Mouse (Mus musculus): ENCODE data around the gene Dpp10. TPM values are rescaled to one million over a fixed set of nuclear protein-coding genes. Genes with fewer than 3 reads are reported as not detected.
A peak's percentile ranks its signal among the peaks of the same experiment; 100 is the strongest.

Gene Dpp10
- 0.96 and 0.97 TPM in 2 replicates for polyA plus RNA-seq (2014; fragmentation: Nextera tagmentation; extraction: Ambion mirVana)

- peak; percentile 72 for ATAC-seq (ENCODE audit: low FRiP score)
- no peaks in the 10 kb centered on the region for H3K4me1 ChIP-seq (replicated peaks; ENCODE audit: control insufficient read depth, insufficient read depth, low read length)
- H3K4me2 ChIP-seq (replicated peaks; ENCODE audit: low read depth, low read length), result peak within 1 kb of the TSS; percentile 89
- DNase-seq (ENCODE audit: low spot score), result peak; percentile 46
- peak within 1 kb of the TSS; percentile 55 for H3K4me3 ChIP-seq (ENCODE audit: low read depth, low read length)
- H3K9me3 ChIP-seq (ENCODE audit: control insufficient read depth, low read length), result no peaks in the 10 kb centered on the region
- 1% methylated on average over 27 of the region's 38 CpGs for WGBS
- peaks cover 19% of the 10 kb centered on the region for H3K27me3 ChIP-seq (ENCODE audit: control insufficient read depth, insufficient read depth, low read length)
- H3K9ac ChIP-seq (ENCODE audit: low read depth, low read length), result peak within 1 kb of the TSS; percentile 45
- no peaks in the 10 kb centered on the region for H3K36me3 ChIP-seq (ENCODE audit: control insufficient read depth, insufficient read depth, low read length)
- H3K27ac ChIP-seq (ENCODE audit: low read depth, low read length), result no peak within 1 kb of the TSS
These were observed at the start of gene Dpp10 for GRCm38 (mm10) chr1:124044925-124045640. Dpp10 (minus strand) TSS chr1:124045559.

DNA sequence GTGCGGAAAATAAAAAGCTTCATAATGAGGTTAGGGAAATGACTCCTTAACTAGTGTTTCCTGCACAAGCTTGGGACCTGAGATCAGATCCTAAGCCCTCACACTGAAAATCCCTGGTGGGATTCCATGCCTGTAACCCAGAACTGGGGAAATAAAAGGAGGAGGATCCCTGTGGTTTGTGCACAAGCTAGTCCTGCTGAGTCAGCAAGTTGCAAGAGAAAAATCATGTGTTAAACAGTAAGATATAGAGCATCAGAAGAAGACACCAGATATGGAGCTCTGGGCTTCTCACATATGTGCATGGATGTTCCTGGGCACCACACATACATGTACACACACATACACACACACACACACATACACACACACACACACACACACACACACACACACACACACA lies 3.2 kb upstream of the Dpp10 start:
- no peak overlapping the region for H3K4me3 ChIP-seq (ENCODE audit: low read depth, low read length)
- no peak for ATAC-seq (ENCODE audit: low FRiP score)
- peaks cover 17% of the 10 kb centered on the region for H3K27me3 ChIP-seq (ENCODE audit: control insufficient read depth, insufficient read depth, low read length)
- 81% methylated on average over 1 of the region's 1 CpGs for WGBS
- H3K4me2 ChIP-seq (replicated peaks; ENCODE audit: low read depth, low read length), result no peak overlapping the region
- no peaks in the 10 kb centered on the region for H3K9me3 ChIP-seq (ENCODE audit: control insufficient read depth, low read length)
- DNase-seq (ENCODE audit: low spot score), result no peak
- no peak overlapping the region for H3K9ac ChIP-seq (ENCODE audit: low read depth, low read length)
- no peak overlapping the region for H3K27ac ChIP-seq (ENCODE audit: low read depth, low read length)
- H3K4me1 ChIP-seq (replicated peaks; ENCODE audit: control insufficient read depth, insufficient read depth, low read length), result no peaks in the 10 kb centered on the region
- H3K36me3 ChIP-seq (ENCODE audit: control insufficient read depth, insufficient read depth, low read length), result no peaks in the 10 kb centered on the region

DNA sequence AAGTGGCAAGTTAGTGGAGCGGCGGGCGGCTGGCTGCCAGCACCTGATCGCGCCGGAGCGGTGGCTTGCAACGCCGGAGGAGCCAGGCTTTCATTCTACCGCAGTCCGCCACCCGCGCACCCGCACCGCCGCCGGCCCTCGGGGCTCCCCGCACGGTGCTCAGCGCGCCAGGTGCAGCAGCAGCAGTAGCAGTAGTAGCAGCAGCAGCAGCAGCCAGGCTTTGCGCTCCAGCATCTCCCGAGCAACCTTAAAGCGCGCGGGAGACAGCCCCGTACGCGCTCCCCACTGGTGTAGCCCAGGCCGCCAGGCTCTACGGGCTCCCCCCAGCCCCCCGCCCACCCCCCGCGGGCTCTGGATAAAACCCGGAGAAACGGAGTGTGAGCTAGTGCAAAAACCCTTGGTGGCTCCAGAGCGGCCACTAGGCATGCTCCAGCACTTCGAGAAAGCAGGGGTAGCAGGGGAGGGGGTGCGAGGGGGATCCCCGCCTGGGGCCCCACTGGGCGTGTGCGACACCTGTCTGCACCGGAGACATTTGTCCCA lies 472 bp upstream of the Dpp10 start:
- H3K27ac ChIP-seq (ENCODE audit: low read depth, low read length), result no peak overlapping the region
- DNase-seq (ENCODE audit: low spot score) (peak; percentile 55), ATAC-seq (ENCODE audit: low FRiP score) (peak; percentile 88)
- peaks cover 19% of the 10 kb centered on the region for H3K27me3 ChIP-seq (ENCODE audit: control insufficient read depth, insufficient read depth, low read length)
- H3K9me3 ChIP-seq (ENCODE audit: control insufficient read depth, low read length), result no peaks in the 10 kb centered on the region
- H3K4me3 ChIP-seq (ENCODE audit: low read depth, low read length), result peak overlapping the region; percentile 55
- H3K4me1 ChIP-seq (replicated peaks; ENCODE audit: control insufficient read depth, insufficient read depth, low read length), result no peaks in the 10 kb centered on the region
- H3K4me2 ChIP-seq (replicated peaks; ENCODE audit: low read depth, low read length), result peak overlapping the region; percentile 89
- 0% methylated on average over 43 of the region's 44 CpGs for WGBS
- peak overlapping the region; percentile 45 for H3K9ac ChIP-seq (ENCODE audit: low read depth, low read length)
- no peaks in the 10 kb centered on the region for H3K36me3 ChIP-seq (ENCODE audit: control insufficient read depth, insufficient read depth, low read length)

GRCm38 (mm10) chr1:124044161-124044560 lies 1.2 kb downstream of the Dpp10 start:
- ATAC-seq (ENCODE audit: low FRiP score), result no peak
- no peak overlapping the region for H3K9ac ChIP-seq (ENCODE audit: low read depth, low read length)

GRCm38 (mm10) chr1:124043421-124043820 lies 1.9 kb downstream of the Dpp10 start:
- H3K4me1 ChIP-seq (replicated peaks; ENCODE audit: control insufficient read depth, insufficient read depth, low read length), result no peaks in the 10 kb centered on the region
- H3K9me3 ChIP-seq (ENCODE audit: control insufficient read depth, low read length), result no peaks in the 10 kb centered on the region
- no peak overlapping the region for H3K9ac ChIP-seq (ENCODE audit: low read depth, low read length)
- H3K27me3 ChIP-seq (ENCODE audit: control insufficient read depth, insufficient read depth, low read length), result peaks cover 19% of the 10 kb centered on the region
- ATAC-seq (ENCODE audit: low FRiP score), result no peak
- H3K4me2 ChIP-seq (replicated peaks; ENCODE audit: low read depth, low read length), result no peak overlapping the region
- no peak overlapping the region for H3K4me3 ChIP-seq (ENCODE audit: low read depth, low read length)
- WGBS, result 63% methylated on average over 6 of the region's 6 CpGs
- no peaks in the 10 kb centered on the region for H3K36me3 ChIP-seq (ENCODE audit: control insufficient read depth, insufficient read depth, low read length)
- H3K27ac ChIP-seq (ENCODE audit: low read depth, low read length), result no peak overlapping the region
- no peak for DNase-seq (ENCODE audit: low spot score)

More at GRCm38 (mm10) chr1:124044161-124044560, 1.2 kb downstream of the Dpp10 start:
- Histone ChIP-seq H3K27me3 (ENCODE audit: control insufficient read depth, insufficient read depth, low read length) (peaks cover 19% of the 10 kb centered on the region), H3K4me2 (replicated peaks; ENCODE audit: low read depth, low read length) (no peak overlapping the region), H3K27ac (ENCODE audit: low read depth, low read length) (no peak overlapping the region), H3K9me3 (ENCODE audit: control insufficient read depth, low read length) (no peaks in the 10 kb centered on the region), H3K4me1 (replicated peaks; ENCODE audit: control insufficient read depth, insufficient read depth, low read length) (no peaks in the 10 kb centered on the region), H3K36me3 (ENCODE audit: control insufficient read depth, insufficient read depth, low read length) (no peaks in the 10 kb centered on the region), H3K4me3 (ENCODE audit: low read depth, low read length) (no peak overlapping the region; the same call in 1 of the 2 replicates)
- peak; percentile 16 for DNase-seq (ENCODE audit: low spot score)
- WGBS, result 18% methylated on average over 12 of the region's 12 CpGs

DNA sequence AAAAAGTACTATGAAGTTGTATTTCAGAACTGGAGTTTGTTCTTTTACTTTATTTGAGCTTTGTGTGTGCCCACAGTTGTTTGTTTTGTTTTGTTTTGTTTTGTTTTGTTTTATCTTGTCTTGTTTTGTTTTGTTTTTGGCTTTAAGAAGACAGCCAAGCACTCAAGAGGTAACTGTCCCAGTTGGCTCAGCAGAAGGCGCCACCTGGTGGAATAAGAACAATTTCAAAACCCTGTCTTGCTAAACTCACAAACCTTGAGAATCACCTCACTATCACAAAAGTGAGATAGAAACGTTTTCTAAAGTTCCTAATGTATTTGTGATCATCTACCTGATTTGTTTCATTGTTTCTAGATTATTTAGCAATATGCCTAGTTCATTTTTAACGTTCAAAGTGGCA lies 3.8 kb downstream of the Dpp10 start:
- WGBS, result 4% methylated on average over 3 of the region's 3 CpGs
- Histone ChIP-seq H3K27ac (ENCODE audit: low read depth, low read length) (no peak overlapping the region), H3K27me3 (ENCODE audit: control insufficient read depth, insufficient read depth, low read length) (peaks cover 18% of the 10 kb centered on the region), H3K4me1 (replicated peaks; ENCODE audit: control insufficient read depth, insufficient read depth, low read length) (no peaks in the 10 kb centered on the region), H3K9me3 (ENCODE audit: control insufficient read depth, low read length) (no peaks in the 10 kb centered on the region), H3K4me2 (replicated peaks; ENCODE audit: low read depth, low read length) (no peak overlapping the region), H3K4me3 (ENCODE audit: low read depth, low read length) (no peak overlapping the region), H3K36me3 (ENCODE audit: control insufficient read depth, insufficient read depth, low read length) (no peaks in the 10 kb centered on the region), H3K9ac (ENCODE audit: low read depth, low read length) (no peak overlapping the region)
- DNase-seq (ENCODE audit: low spot score), result peak; percentile 59
- ATAC-seq (ENCODE audit: low FRiP score), result no peak

DNA sequence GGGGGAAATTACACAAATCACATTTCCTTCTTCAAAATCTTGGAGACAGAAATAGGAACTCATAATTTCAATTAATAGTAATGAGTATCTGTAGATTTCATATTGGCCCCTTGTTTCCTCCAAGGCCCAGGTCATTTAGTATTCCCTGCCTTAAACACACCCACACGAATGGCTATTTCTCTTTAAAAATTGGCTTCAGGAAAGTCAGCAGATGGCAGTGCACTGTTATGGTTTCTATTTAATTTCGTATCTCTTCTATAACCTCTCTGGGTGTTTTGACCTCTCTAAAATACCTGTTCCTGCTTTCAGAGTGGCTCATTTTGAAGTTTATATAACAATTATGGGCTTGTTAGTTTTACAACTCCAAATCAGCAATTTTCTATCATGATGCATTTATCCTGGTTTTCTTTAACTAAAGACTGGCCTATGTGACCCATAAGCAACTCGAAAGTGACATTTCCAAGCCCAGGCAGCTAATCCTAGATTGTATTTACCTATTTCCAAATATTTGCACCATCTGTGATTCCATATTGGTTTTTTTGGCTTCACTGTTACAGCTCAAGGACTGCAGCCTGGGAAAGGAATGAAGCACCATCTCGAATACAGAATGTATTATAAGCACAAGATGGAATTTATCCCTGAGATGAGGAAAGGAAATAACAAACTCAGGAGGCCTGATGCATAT lies 9.9 kb downstream of the Dpp10 start:
- no peak overlapping the region for H3K27ac ChIP-seq (ENCODE audit: low read depth, low read length)
- no peak overlapping the region for H3K9ac ChIP-seq (ENCODE audit: low read depth, low read length)
- WGBS, result 75% methylated on average over 4 of the region's 4 CpGs
- H3K4me1 ChIP-seq (replicated peaks; ENCODE audit: control insufficient read depth, insufficient read depth, low read length), result no peaks in the 10 kb centered on the region
- DNase-seq (ENCODE audit: low spot score) (no peak), ATAC-seq (ENCODE audit: low FRiP score) (no peak)
- no peak overlapping the region for H3K4me3 ChIP-seq (ENCODE audit: low read depth, low read length)
- no peaks in the 10 kb centered on the region for H3K27me3 ChIP-seq (ENCODE audit: control insufficient read depth, insufficient read depth, low read length)
- no peaks in the 10 kb centered on the region for H3K36me3 ChIP-seq (ENCODE audit: control insufficient read depth, insufficient read depth, low read length)
- H3K9me3 ChIP-seq (ENCODE audit: control insufficient read depth, low read length), result no peaks in the 10 kb centered on the region
- no peak overlapping the region for H3K4me2 ChIP-seq (replicated peaks; ENCODE audit: low read depth, low read length)

DNA sequence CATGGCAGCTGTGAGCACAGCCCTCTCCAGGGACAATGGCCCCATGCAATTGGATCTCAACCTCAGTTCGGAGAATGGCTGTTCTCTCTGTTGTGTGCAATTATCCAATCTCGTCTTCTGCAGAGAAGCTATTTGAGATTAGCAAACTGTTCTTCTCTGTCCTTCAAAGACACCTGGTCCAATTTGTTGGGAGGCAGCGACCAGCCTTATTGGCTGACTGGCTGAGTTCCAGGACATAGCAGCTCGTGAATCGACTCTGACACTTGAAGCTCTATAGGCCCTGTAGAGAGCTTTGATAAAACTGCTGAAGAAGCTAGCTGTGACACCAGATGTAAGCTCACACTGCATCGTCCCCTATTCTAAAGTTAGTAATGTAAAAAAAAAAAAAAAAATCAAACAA lies 12.7 kb downstream of the Dpp10 start:
- H3K27me3 ChIP-seq (ENCODE audit: control insufficient read depth, insufficient read depth, low read length), result no peaks in the 10 kb centered on the region
- ATAC-seq (ENCODE audit: low FRiP score) (no peak), DNase-seq (ENCODE audit: low spot score) (no peak)
- H3K4me3 ChIP-seq (ENCODE audit: low read depth, low read length), result no peak overlapping the region
- 80% methylated on average over 6 of the region's 6 CpGs for WGBS
- no peak overlapping the region for H3K9ac ChIP-seq (ENCODE audit: low read depth, low read length)
- H3K36me3 ChIP-seq (ENCODE audit: control insufficient read depth, insufficient read depth, low read length), result no peaks in the 10 kb centered on the region
- no peaks in the 10 kb centered on the region for H3K4me1 ChIP-seq (replicated peaks; ENCODE audit: control insufficient read depth, insufficient read depth, low read length)
- no peak overlapping the region for H3K27ac ChIP-seq (ENCODE audit: low read depth, low read length)
- H3K9me3 ChIP-seq (ENCODE audit: control insufficient read depth, low read length), result no peaks in the 10 kb centered on the region
- no peak overlapping the region for H3K4me2 ChIP-seq (replicated peaks; ENCODE audit: low read depth, low read length)
